Mouse (Mus musculus) liver, postnatal 0 days (tissue): Measurements from ENCODE around the gene Ctss. TPM values are rescaled to one million over a fixed set of nuclear protein-coding genes. Genes with fewer than 3 reads are reported as not detected.

Source experiments
- ATAC-seq: fragments of 200-750 bp; cut with Nextera tagmentation; 2 replicates; pipeline ENCODE4 v1.8.0; 2017; ENCODE audit warnings: mild to moderate bottlenecking, moderate library complexity
- DNase-seq: peaks from one replicate; pipeline ENCODE4 v3.0.0-alpha.2; 2016
- H3K27ac ChIP-seq: fragments of 300-500 bp; sonication (generic); 2 replicates; pipeline ENCODE4 v1.5.1; 2014; ENCODE audit warnings: antibody characterized with exemption, moderate library complexity, mild to moderate bottlenecking, low read depth
- H3K27me3 ChIP-seq: fragments of 300-500 bp; sonication (generic); 2 replicates; pipeline ENCODE4 v1.6.1; 2014; ENCODE audit warnings: low read length, control low read depth, mixed read lengths; ENCODE audit not compliant: insufficient read depth
- H3K36me3 ChIP-seq: fragments of 300-500 bp; sonication (generic); replicated peaks from 2 replicates; pipeline ENCODE4 v1.6.1; 2014; ENCODE audit warnings: mild to moderate bottlenecking, control low read depth, low read length, moderate library complexity, mixed read lengths; ENCODE audit not compliant: insufficient read depth
- H3K4me1 ChIP-seq: fragments of 300-500 bp; sonication (generic); 2 replicates; pipeline ENCODE4 v1.6.1; 2014; ENCODE audit warnings: antibody characterized with exemption, mild to moderate bottlenecking, control low read depth; ENCODE audit not compliant: insufficient read depth
- H3K4me2 ChIP-seq: fragments of 300-500 bp; sonication (generic); 2 replicates; pipeline ENCODE4 v1.6.1; 2014; ENCODE audit warnings: low read depth, mild to moderate bottlenecking, low read length, moderate library complexity, mixed read lengths
- H3K4me3 ChIP-seq: fragments of 300-500 bp; sonication (generic); 2 replicates; pipeline ENCODE4 v1.5.1; 2014; ENCODE audit warnings: low read depth, low read length
- H3K9ac ChIP-seq: fragments of 300-500 bp; sonication (generic); replicated peaks from 2 replicates; pipeline ENCODE4 v1.6.1; 2014; ENCODE audit warnings: mild to moderate bottlenecking, moderate library complexity
- H3K9me3 ChIP-seq: fragments of 300-500 bp; sonication (generic); 2 replicates; pipeline ENCODE4 v1.6.1; 2016; ENCODE audit warnings: mild to moderate bottlenecking, control low read depth, low read length, mixed read lengths
- CTCF ChIP-seq: sonication (generic); IDR thresholded peaks from 2 replicates; pipeline ENCODE4 v1.5.1; 2016; ENCODE audit warnings: antibody characterized with exemption, low read depth
- EP300 ChIP-seq: IDR thresholded peaks from 2 replicates; pipeline ENCODE4 v1.6.1; 2016; ENCODE audit warnings: antibody characterized with exemption, low read depth, mild to moderate bottlenecking
- WGBS: fragments of 180-500 bp; shearing (Covaris S2); extraction: QIAGEN DNeasy Blood & Tissue Kit; methylation state at CpG from one replicate; pipeline ENCODE4 v1.1.7; 2014; ENCODE audit not compliant: insufficient replicate concordance; 5-methylcytosine and 5-hydroxymethylcytosine counted together
- polyA plus RNA-seq: library from polyadenylated mRNA; unstranded; fragments of >200 nt; fragmentation: Nextera tagmentation; extraction: Ambion mirVana; gene quantifications from 2 replicates; pipeline ENCODE4 v1.2.1, GENCODE M21; 2015

Gene Ctss
- polyA plus RNA-seq, 1 experiment from 2014 or later, result 92.8 TPM

- ATAC-seq (no peak), DNase-seq (no peak)
- TF ChIP-seq EP300 (no peak), CTCF (no peak)
- H3K4me3 ChIP-seq, result no peak overlapping the region
- H3K27ac ChIP-seq, result no peak overlapping the region
- H3K9me3 ChIP-seq, result no peaks in the 10 kb centered on the region
- no peaks in the 10 kb centered on the region for H3K27me3 ChIP-seq
- H3K4me1 ChIP-seq, result 0 out of 2 replicates have a peak, but pooled peaks cover 4% of the 10 kb centered on the region
- no peak overlapping the region for H3K9ac ChIP-seq
- peaks cover 32% of the 10 kb centered on the region for H3K36me3 ChIP-seq
- no peak overlapping the region for H3K4me2 ChIP-seq
- WGBS, result 77% methylated on average over 2 of the region's 2 CpGs
Observed at GRCm38 (mm10) chr3:95498229-95498628, 28.4 kb upstream of the Ctss start.

GRCm38 (mm10) chr3:95499024-95499423 lies 27.6 kb upstream of the Ctss start, which contains the start of gene Ctsk:
Gene Ctsk, plus strand, starts transcription at chr3:95499256.
- ATAC-seq, result no peak
- Histone ChIP-seq H3K27ac (no peak within 1 kb of the TSS), H3K4me2 (no peak within 1 kb of the TSS), H3K9me3 (no peaks in the 10 kb centered on the region), H3K9ac (no peak within 1 kb of the TSS; the same call in 1 of the 2 replicates), H3K36me3 (peaks cover 26% of the 10 kb centered on the region), H3K4me3 (no peak within 1 kb of the TSS), H3K27me3 (no peaks in the 10 kb centered on the region), H3K4me1 (0 out of 2 replicates have a peak, but pooled peaks cover 4% of the 10 kb centered on the region)
- DNase-seq, result no peak
- WGBS, result 79% methylated on average over 7 of the region's 7 CpGs
- TF ChIP-seq EP300 (no peak), CTCF (no peak)

GRCm38 (mm10) chr3:95499496-95500140 lies 27.0 kb upstream of the Ctss start:
- ATAC-seq (no peak), DNase-seq (no peak)
- Histone ChIP-seq H3K36me3 (peaks cover 20% of the 10 kb centered on the region), H3K4me1 (0 out of 2 replicates have a peak, but pooled peaks cover 4% of the 10 kb centered on the region), H3K9ac (no peak overlapping the region; the same call in 1 of the 2 replicates), H3K27ac (no peak overlapping the region), H3K4me3 (no peak overlapping the region), H3K4me2 (no peak overlapping the region), H3K9me3 (no peaks in the 10 kb centered on the region), H3K27me3 (no peaks in the 10 kb centered on the region)
- TF ChIP-seq EP300 (no peak), CTCF (no peak)
- WGBS, result 61% methylated on average over 10 of the region's 10 CpGs

- TF ChIP-seq CTCF (no peak), EP300 (no peak)
- H3K4me1 ChIP-seq, result 0 out of 2 replicates have a peak, but pooled peaks cover 4% of the 10 kb centered on the region
- no peaks in the 10 kb centered on the region for H3K27me3 ChIP-seq
- H3K9ac ChIP-seq, result no peak overlapping the region
- H3K4me3 ChIP-seq, result no peak overlapping the region
- WGBS, result 61% methylated on average over 2 of the region's 2 CpGs
- no peaks in the 10 kb centered on the region for H3K9me3 ChIP-seq
- no peaks in the 10 kb centered on the region for H3K36me3 ChIP-seq
- DNase-seq (no peak), ATAC-seq (no peak)
- no peak overlapping the region for H3K27ac ChIP-seq
- no peak overlapping the region for H3K4me2 ChIP-seq
Observed at GRCm38 (mm10) chr3:95502312-95502711, 24.3 kb upstream of the Ctss start.

- no peak overlapping the region for H3K4me3 ChIP-seq
- H3K36me3 ChIP-seq, result no peaks in the 10 kb centered on the region
- H3K4me2 ChIP-seq, result no peak overlapping the region
- ATAC-seq (no peak), DNase-seq (no peak)
- H3K4me1 ChIP-seq, result 0 out of 2 replicates have a peak, but pooled peaks cover 4% of the 10 kb centered on the region
- no peaks in the 10 kb centered on the region for H3K27me3 ChIP-seq
- H3K9me3 ChIP-seq, result no peaks in the 10 kb centered on the region
- H3K9ac ChIP-seq, result no peak overlapping the region
- H3K27ac ChIP-seq, result no peak overlapping the region
- no peak for TF ChIP-seq CTCF
- no peak for TF ChIP-seq EP300
- 55% methylated on average over 6 of the region's 6 CpGs for WGBS
Observed at GRCm38 (mm10) chr3:95509348-95509747, 17.2 kb upstream of the Ctss start.

- no peak overlapping the region for H3K9ac ChIP-seq
- no peak overlapping the region for H3K27ac ChIP-seq
- no peak overlapping the region for H3K4me3 ChIP-seq
- H3K4me1 ChIP-seq, result peaks cover 12% of the 10 kb centered on the region
- DNase-seq (peak; percentile 31), ATAC-seq (0 out of 2 replicates have a peak, but pooled peaks have one; percentile 28)
- 46% methylated on average over 9 of the region's 9 CpGs for WGBS
- H3K36me3 ChIP-seq, result no peaks in the 10 kb centered on the region
- no peak overlapping the region for H3K4me2 ChIP-seq
- no peaks in the 10 kb centered on the region for H3K27me3 ChIP-seq
- TF ChIP-seq EP300 (no peak), CTCF (no peak)
- no peaks in the 10 kb centered on the region for H3K9me3 ChIP-seq
Observed at GRCm38 (mm10) chr3:95511611-95512180, 14.9 kb upstream of the Ctss start.
